Mouse (Mus musculus) spleen, adult 2 months (tissue): Measurements from ENCODE around the gene Capn13.

Experiments used
- CTCF ChIP-seq: fragments of 200-500 bp; IDR thresholded peaks from 2 replicates; pipeline ENCODE4 v1.5.1; 2011; ENCODE audit warnings: mild to moderate bottlenecking, inconsistent platforms; ENCODE audit not compliant: insufficient read depth, insufficient read length, insufficient replicate concordance; ENCODE audit errors: extremely low read depth
- POLR2A ChIP-seq: fragments of 200-500 bp; IDR thresholded peaks from 2 replicates; pipeline ENCODE4 v1.6.1; 2011; ENCODE audit warnings: low read depth, low read length, inconsistent platforms

DNA sequence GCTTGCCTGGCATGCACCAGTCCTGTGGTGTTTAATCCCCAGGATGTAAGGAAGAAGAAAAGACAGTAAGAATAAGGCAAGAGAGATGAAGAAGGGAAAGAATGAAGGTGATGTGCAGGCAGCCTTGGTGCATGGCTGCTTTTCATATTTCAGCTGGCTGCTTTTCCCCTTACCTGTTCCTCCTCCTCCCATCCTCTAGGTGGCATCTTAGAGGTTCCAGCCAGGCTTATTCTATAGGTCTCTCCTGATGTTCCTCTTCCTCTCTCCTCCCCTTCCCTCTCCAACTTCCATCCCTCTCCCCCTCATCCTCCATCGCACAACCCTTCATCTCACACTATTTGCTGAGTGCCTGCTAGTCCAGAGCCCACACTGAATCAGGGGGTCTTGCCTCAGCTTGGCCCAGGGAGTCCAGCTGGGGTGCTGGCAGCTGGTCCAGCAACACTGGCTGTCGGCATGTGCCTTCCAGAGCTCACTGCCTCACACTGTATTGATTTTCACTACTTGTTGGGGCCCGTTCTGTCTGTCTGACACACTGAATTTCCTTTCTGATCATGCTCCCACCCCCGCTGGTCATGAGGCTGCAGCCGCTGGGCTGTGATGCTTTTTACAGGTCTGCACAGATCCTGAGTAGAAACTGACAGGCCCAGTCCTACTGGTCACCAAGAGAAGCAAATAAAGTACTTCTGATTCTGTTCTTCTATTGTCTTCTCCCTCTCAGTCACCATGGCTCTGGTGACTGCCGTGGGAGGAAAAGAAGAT lies 56.9 kb downstream of the Capn13 start:
- TF ChIP-seq CTCF (peak; percentile 6; the same call in 1 of the 2 replicates), POLR2A (no peak)
